Mouse (Mus musculus) embryonic facial prominence, embryonic 13.5 days (tissue): ENCODE data around the gene Grhpr. TPM values are rescaled to one million over a fixed set of nuclear protein-coding genes. Genes with fewer than 3 reads are reported as not detected.

ENCODE experiments used
- ATAC-seq: fragments of 200-750 bp; cut with Nextera tagmentation; 2 replicates; pipeline ENCODE4 v1.8.0; 2017; ENCODE audit warnings: low read depth; ENCODE audit not compliant: insufficient number of reproducible peaks, insufficient read depth, low FRiP score, low TSS enrichment
- H3K27ac ChIP-seq: fragments of 300-500 bp; sonication (generic); 2 replicates; pipeline ENCODE4 v1.5.1; 2015; ENCODE audit warnings: moderate library complexity, mild to moderate bottlenecking, inconsistent platforms
- H3K27me3 ChIP-seq: fragments of 300-500 bp; sonication (generic); 2 replicates; pipeline ENCODE4 v1.6.1; 2015; ENCODE audit warnings: mild to moderate bottlenecking, inconsistent platforms
- H3K36me3 ChIP-seq: fragments of 300-500 bp; sonication (generic); 2 replicates; pipeline ENCODE4 v1.6.1; 2015; ENCODE audit warnings: mild to moderate bottlenecking, inconsistent platforms
- H3K4me1 ChIP-seq: fragments of 300-500 bp; sonication (generic); 2 replicates; pipeline ENCODE4 v1.6.1; 2015; ENCODE audit warnings: inconsistent platforms
- H3K4me2 ChIP-seq: fragments of 300-500 bp; sonication (generic); 2 replicates; pipeline ENCODE4 v1.6.1; 2015; ENCODE audit warnings: moderate library complexity, mild to moderate bottlenecking, inconsistent platforms
- H3K4me3 ChIP-seq: fragments of 300-500 bp; sonication (generic); 2 replicates; pipeline ENCODE4 v1.5.1; 2015; ENCODE audit warnings: mild to moderate bottlenecking, inconsistent platforms
- H3K9ac ChIP-seq: fragments of 300-500 bp; sonication (generic); 2 replicates; pipeline ENCODE4 v1.6.1; 2015; ENCODE audit warnings: mild to moderate bottlenecking, inconsistent platforms
- H3K9me3 ChIP-seq: fragments of 300-500 bp; sonication (generic); 2 replicates; pipeline ENCODE4 v1.6.1; 2016; ENCODE audit warnings: inconsistent platforms
- WGBS: fragments of 180-500 bp; shearing (Covaris S2); methylation state at CpG from one replicate; pipeline ENCODE4 v1.1.7; 2015; ENCODE audit warnings: mixed read lengths; 5-methylcytosine and 5-hydroxymethylcytosine counted together
- polyA plus RNA-seq: library from polyadenylated mRNA; unstranded; fragments of >200 nt; fragmentation: Nextera tagmentation; extraction: Ambion mirVana; gene quantifications from 2 replicates; pipeline ENCODE4 v1.2.1, GENCODE M21; 2015

Grhpr gene
- polyA plus RNA-seq, 1 experiment from 2014 or later = 53.2 TPM

DNA sequence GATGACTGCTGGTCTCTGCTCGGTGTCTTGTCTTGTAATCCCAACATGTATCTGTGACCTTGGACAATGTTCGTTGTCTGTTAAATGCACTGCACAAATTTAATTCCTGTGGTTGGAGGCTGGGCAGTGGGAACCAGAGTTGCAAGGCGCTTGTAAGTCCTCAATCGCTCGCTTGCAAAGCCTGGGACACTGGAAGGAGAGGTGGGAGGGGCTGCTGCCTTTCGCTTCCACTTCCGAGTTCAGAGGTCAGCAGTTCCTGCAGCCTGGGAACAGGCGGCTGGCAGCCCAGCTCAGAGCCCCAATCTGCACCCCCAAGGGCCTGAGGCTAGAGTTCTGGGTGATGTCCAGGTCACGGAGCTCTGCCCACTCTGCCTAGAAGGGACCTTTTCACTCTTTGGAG is 28.2 kb upstream of the Grhpr start:
- no peaks in the 10 kb centered on the region for H3K27me3 ChIP-seq
- no peak for ATAC-seq
- H3K27ac ChIP-seq = no peak overlapping the region
- no peak overlapping the region for H3K4me3 ChIP-seq
- H3K9ac ChIP-seq = no peak overlapping the region
- H3K4me2 ChIP-seq = no peak overlapping the region
- WGBS = 63% methylated on average over 9 of the region's 9 CpGs
- H3K4me1 ChIP-seq = no peaks in the 10 kb centered on the region
- no peaks in the 10 kb centered on the region for H3K36me3 ChIP-seq
- no peaks in the 10 kb centered on the region for H3K9me3 ChIP-seq

DNA sequence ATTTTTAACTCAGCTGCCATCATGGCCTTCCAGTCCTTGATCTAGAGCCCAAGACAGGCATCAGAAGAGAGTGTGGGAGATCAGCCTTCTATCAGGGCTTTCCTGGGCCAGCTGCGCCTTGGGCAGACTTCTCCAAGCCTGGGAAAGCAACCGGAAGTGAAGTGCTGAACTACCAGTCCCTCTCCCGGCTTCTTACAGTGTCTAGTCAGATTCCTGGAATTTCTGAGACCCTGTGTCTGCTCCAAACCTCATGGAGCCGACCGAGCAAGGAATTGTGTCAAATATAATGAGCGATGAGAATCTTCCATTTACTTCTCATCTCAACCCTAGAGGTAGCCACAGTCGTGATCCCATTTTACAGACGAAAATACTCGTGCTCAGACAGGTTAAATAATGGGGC is 22.4 kb upstream of the Grhpr start:
- Histone ChIP-seq H3K4me3 (no peak overlapping the region), H3K9ac (no peak overlapping the region), H3K27me3 (no peaks in the 10 kb centered on the region), H3K9me3 (no peaks in the 10 kb centered on the region), H3K27ac (no peak overlapping the region), H3K4me2 (no peak overlapping the region), H3K4me1 (no peaks in the 10 kb centered on the region), H3K36me3 (no peaks in the 10 kb centered on the region)
- ATAC-seq = no peak
- WGBS = 85% methylated on average over 9 of the region's 9 CpGs

DNA sequence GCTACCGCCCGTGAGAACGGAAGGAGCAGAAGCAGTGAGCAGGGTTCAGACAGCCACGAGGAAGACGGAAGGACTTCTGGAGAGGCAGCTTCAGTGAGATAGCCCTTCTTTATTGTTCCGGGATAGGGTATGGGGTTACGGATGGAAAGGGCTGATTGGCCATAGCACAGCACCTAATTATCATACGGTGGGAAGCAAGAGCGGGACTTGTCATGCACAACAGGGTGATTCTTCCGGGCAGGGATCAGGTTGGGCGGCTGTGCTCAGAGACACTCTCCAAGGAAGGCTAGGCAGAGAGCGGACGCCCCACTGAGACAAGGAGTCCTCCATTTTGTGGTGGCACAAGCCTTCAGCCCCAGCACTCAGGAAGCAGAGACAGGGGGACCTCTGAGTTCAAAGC is 22.0 kb upstream of the Grhpr start:
- WGBS = 91% methylated on average over 13 of the region's 13 CpGs
- H3K4me3 ChIP-seq = no peak overlapping the region
- H3K4me1 ChIP-seq = no peaks in the 10 kb centered on the region
- no peak overlapping the region for H3K27ac ChIP-seq
- no peak overlapping the region for H3K4me2 ChIP-seq
- H3K36me3 ChIP-seq = no peaks in the 10 kb centered on the region
- ATAC-seq = no peak
- H3K9me3 ChIP-seq = no peaks in the 10 kb centered on the region
- no peaks in the 10 kb centered on the region for H3K27me3 ChIP-seq
- H3K9ac ChIP-seq = no peak overlapping the region

DNA sequence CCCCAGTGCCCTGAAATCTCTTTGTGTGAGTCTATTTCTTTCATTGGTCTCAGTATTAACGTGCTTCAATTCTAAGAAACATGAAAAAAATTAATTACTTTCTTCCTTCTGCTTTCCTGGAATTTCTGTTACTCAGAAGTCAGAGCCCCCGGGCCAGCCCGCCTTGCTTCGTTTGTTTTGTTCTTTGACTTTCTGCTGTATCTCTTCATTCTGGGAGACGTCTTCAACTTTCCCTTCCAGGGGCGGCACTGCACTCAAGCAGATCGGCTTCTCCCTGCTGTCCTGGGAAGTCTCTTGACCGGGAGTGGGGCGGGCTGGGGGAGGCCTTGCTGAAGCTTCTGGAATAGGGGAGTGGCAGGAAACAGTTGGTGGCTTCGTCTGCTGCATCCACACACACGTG is 18.0 kb upstream of the Grhpr start:
- H3K4me3 ChIP-seq = no peak overlapping the region
- no peaks in the 10 kb centered on the region for H3K9me3 ChIP-seq
- H3K27ac ChIP-seq = no peak overlapping the region
- H3K4me1 ChIP-seq = no peaks in the 10 kb centered on the region
- WGBS = 68% methylated on average over 11 of the region's 11 CpGs
- H3K9ac ChIP-seq = no peak overlapping the region
- no peak overlapping the region for H3K4me2 ChIP-seq
- no peak for ATAC-seq
- H3K27me3 ChIP-seq = no peaks in the 10 kb centered on the region
- H3K36me3 ChIP-seq = no peaks in the 10 kb centered on the region

DNA sequence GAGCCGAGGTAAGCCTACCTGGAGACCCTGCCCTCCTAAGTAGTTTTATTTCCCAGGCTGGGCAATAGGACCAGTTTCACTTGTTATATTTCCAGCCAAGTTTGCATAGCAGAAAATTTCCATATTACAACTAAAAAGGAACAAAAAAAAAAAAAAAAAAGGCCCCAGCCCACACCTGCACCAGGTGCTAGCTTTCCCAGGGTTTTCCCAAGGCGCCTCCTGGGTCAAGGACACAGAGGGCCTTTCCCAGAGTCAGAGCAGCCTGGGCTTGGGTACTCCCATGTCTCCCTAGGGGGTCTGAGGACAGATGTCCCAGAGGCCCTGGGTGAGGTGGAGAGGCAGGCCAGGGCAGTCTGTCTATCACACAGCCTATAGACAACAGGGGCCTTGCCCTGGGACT is 16.0 kb upstream of the Grhpr start:
- no peaks in the 10 kb centered on the region for H3K27me3 ChIP-seq
- no peaks in the 10 kb centered on the region for H3K4me1 ChIP-seq
- WGBS = 85% methylated on average over 2 of the region's 2 CpGs
- no peak overlapping the region for H3K9ac ChIP-seq
- H3K27ac ChIP-seq = no peak overlapping the region
- no peak overlapping the region for H3K4me2 ChIP-seq
- no peak for ATAC-seq
- no peak overlapping the region for H3K4me3 ChIP-seq
- no peaks in the 10 kb centered on the region for H3K36me3 ChIP-seq
- H3K9me3 ChIP-seq = no peaks in the 10 kb centered on the region

DNA sequence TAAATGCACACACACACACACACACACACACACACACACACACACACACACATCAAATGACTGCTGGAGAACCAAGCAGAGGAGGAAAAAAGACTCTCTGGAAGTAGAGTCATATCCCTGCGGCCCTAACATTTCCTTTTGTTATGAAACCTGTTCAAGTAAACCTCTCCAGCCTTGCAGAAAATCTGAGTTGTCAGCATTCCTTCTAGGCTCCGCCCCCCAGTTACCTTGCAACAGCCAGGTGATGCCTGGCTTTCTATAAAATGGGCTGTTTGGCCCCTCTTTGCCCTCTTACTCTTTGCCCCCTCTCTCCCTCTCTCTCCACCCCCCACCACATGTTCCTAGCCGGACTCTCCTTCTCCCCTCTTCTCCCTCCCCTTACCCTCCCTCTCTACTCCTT is 15.5 kb upstream of the Grhpr start:
- no peaks in the 10 kb centered on the region for H3K27me3 ChIP-seq
- 0 out of 2 replicates have a peak, but pooled peaks cover 1% of the 10 kb centered on the region for H3K4me1 ChIP-seq
- no peak for ATAC-seq
- WGBS = 73% methylated on average over 3 of the region's 3 CpGs
- no peak overlapping the region for H3K4me2 ChIP-seq
- no peak overlapping the region for H3K9ac ChIP-seq
- H3K9me3 ChIP-seq = no peaks in the 10 kb centered on the region
- H3K4me3 ChIP-seq = no peak overlapping the region
- H3K27ac ChIP-seq = no peak overlapping the region
- no peaks in the 10 kb centered on the region for H3K36me3 ChIP-seq

DNA sequence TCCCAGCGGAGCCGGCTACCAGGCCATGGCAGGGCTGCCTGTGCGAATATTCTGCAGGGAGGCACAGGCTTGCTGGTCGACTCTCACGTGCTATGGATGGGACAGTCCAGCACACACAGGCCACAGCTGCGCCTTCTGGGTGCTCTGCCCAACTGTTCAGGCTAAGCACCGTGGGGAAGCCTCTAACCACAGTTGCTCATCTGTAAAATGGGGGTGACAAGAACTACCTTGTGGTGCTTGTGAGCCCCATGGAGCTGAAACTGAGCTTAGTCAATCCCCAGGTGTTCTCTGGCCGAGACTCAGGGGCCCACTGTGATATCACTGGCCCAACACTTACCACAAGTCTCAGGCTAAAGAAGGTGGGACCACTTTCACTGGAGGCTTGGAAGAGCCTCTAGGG is 13.8 kb upstream of the Grhpr start:
- Histone ChIP-seq H3K4me2 (no peak overlapping the region), H3K27me3 (no peaks in the 10 kb centered on the region), H3K4me1 (0 out of 2 replicates have a peak, but pooled peaks cover 4% of the 10 kb centered on the region), H3K9ac (no peak overlapping the region), H3K27ac (no peak overlapping the region), H3K4me3 (no peak overlapping the region), H3K36me3 (no peaks in the 10 kb centered on the region), H3K9me3 (no peaks in the 10 kb centered on the region)
- ATAC-seq = no peak
- WGBS = 86% methylated on average over 8 of the region's 8 CpGs

DNA sequence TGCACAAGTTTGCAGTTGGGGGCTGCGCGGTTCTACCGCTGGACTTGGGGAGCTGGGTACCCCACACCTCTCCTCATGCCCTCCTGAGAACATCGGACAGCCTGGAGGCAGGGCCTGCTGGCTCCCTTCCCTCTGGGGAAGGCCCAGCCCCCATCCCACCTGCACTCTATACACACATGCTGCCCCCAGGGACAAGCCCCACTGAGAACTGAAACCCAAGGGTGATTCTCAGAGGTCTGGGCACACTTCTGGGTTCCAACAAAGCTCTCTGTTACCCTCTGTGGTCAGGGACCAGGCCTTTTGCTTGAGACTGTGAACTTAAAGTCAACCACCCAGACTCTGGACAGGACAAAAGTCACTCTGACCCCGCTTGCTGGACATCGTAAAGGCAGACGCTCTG is 11.1 kb upstream of the Grhpr start:
- 89% methylated on average over 7 of the region's 7 CpGs for WGBS
- Histone ChIP-seq H3K27ac (no peak overlapping the region), H3K36me3 (no peaks in the 10 kb centered on the region), H3K9ac (no peak overlapping the region), H3K4me2 (no peak overlapping the region), H3K4me1 (peaks cover 9% of the 10 kb centered on the region; the same call in 1 of the 2 replicates), H3K4me3 (no peak overlapping the region), H3K27me3 (no peaks in the 10 kb centered on the region), H3K9me3 (no peaks in the 10 kb centered on the region)
- no peak for ATAC-seq

DNA sequence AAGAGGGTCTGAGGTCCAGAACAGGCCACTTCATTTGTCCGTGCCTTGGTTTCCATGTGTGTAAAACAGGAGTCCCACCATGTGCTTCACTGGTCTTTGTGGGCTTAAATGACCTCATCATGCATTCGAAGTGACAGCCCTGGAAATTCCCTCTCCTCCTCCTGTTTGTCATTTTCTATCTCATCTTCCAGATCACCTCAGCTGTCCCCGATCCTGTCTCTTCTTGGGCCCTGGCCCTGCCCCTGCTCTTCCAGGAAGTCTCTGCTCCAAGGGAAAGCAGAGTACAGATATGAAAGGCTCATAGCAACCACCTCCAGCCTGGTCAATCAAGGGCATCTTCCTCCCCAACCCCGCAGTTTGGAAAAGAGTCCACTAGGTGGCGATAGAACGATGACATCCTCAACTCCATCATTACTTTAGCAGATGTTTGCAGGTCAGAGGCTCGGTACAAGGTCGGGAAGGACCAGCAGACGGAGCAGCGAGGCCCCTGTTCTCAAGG is 10.5 kb upstream of the Grhpr start:
- Histone ChIP-seq H3K27ac (no peak overlapping the region), H3K4me2 (no peak overlapping the region), H3K36me3 (no peaks in the 10 kb centered on the region), H3K4me3 (no peak overlapping the region), H3K9ac (no peak overlapping the region), H3K27me3 (no peaks in the 10 kb centered on the region), H3K9me3 (no peaks in the 10 kb centered on the region), H3K4me1 (peaks cover 9% of the 10 kb centered on the region; the same call in 1 of the 2 replicates)
- 19% methylated on average over 10 of the region's 10 CpGs for WGBS
- ATAC-seq = no peak

DNA sequence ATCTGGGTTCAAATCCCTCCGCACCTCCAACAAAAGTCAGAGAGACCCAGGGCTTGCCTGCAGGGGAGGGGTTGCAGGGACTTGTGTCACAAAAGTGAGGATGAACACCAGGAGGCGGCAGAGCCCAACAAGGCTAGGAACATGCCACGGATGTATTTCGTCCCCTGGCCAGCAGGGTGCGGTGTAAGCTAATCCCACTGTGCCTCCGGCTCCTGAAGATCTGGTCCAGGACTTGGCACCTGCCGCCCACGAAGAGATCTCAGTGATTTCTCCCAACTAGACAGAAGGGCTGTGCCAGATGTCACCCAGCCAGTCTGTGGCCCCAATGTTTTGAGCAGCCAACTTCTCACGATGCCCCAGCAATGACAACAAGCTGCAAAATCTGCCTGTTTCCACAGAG is 7.7 kb upstream of the Grhpr start:
- 14% methylated on average over 9 of the region's 9 CpGs for WGBS
- Histone ChIP-seq H3K4me2 (peak overlapping the region; percentile 47), H3K9me3 (no peaks in the 10 kb centered on the region), H3K27ac (no peak overlapping the region), H3K4me3 (peak overlapping the region; percentile 17; the same call in 1 of the 2 replicates), H3K27me3 (no peaks in the 10 kb centered on the region), H3K9ac (no peak overlapping the region), H3K36me3 (no peaks in the 10 kb centered on the region), H3K4me1 (peaks cover 9% of the 10 kb centered on the region; the same call in 1 of the 2 replicates)
- no peak for ATAC-seq

DNA sequence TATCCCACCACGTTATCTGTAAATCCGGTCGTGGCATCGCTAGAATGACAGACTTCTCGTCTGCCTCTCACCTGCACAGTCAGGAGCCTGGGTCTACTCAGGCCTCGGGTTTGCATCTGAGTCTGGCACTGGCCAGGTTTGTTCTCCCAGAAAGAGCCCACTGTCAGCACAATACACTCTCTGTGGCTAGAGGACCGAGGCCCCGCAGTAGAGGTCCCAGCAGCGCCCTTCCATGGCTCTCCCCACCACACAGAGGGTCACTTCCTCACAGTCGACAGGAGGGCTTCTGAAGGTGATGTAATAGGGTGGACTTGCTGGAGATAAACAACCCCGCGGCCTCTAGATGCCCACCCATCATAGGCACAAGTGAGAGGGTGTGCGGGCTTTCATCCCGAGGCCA is 7.3 kb upstream of the Grhpr start:
- Histone ChIP-seq H3K9ac (0 out of 2 replicates have a peak overlapping the region, but pooled peaks have one; percentile 11), H3K36me3 (no peaks in the 10 kb centered on the region), H3K4me3 (peak overlapping the region; percentile 17; the same call in 1 of the 2 replicates), H3K4me2 (peak overlapping the region; percentile 47), H3K27ac (no peak overlapping the region), H3K27me3 (no peaks in the 10 kb centered on the region), H3K9me3 (no peaks in the 10 kb centered on the region), H3K4me1 (peaks cover 9% of the 10 kb centered on the region; the same call in 1 of the 2 replicates)
- 45% methylated on average over 14 of the region's 14 CpGs for WGBS
- ATAC-seq = no peak

DNA sequence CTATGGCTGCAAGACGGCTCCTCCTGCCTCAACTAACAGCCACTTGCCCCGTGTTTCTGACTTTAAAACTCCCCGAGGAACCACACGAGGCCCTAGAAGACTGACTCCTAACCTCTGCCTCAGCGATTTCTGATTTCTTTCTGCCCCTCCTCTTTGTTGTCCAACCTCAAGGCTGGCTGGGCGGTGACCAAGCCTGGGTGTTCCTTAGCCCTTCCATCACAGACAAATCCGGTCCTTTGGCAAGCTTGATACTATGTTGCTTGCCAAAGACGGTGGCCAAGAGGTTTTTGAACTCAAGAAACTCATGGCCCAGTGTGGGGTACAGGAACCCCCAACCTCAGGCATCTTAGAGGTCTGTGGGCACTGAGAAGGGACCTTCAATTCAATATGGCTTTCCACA is 6.9 kb upstream of the Grhpr start:
- no peaks in the 10 kb centered on the region for H3K36me3 ChIP-seq
- H3K9me3 ChIP-seq = no peaks in the 10 kb centered on the region
- WGBS = 78% methylated on average over 8 of the region's 8 CpGs
- peaks cover 9% of the 10 kb centered on the region; the same call in 1 of the 2 replicates for H3K4me1 ChIP-seq
- ATAC-seq = no peak
- no peaks in the 10 kb centered on the region for H3K27me3 ChIP-seq
- H3K4me2 ChIP-seq = no peak overlapping the region
- H3K9ac ChIP-seq = 0 out of 2 replicates have a peak overlapping the region, but pooled peaks have one; percentile 11
- no peak overlapping the region for H3K4me3 ChIP-seq
- no peak overlapping the region for H3K27ac ChIP-seq
